Mouse (Mus musculus): Measurements from ENCODE around the gene Kcna5. TPM values are rescaled to one million over a fixed set of nuclear protein-coding genes. Genes with fewer than 3 reads are reported as not detected.

The Kcna5 gene
- total RNA-seq (2023): not detected

GRCm38 (mm10) chr6:126535208-126535910, at the start of gene Kcna5:
TSS of gene Kcna5 (minus strand) at chr6:126535412.

Other genes starting within 250 kb of the Kcna5 start
- not detected for gene Kcna1, start 111.0 kb upstream of the Kcna5 start, total RNA-seq (2023)
- not detected for gene Kcna6, start 205.3 kb upstream of the Kcna5 start, total RNA-seq (2023)

Measured in neutrophil, adult 83 days (primary cell).